Mouse (Mus musculus) erythroblast, embryonic 14.5 days (primary cell): ENCODE measurements around the gene Kdr.

ENCODE experiments used
- GATA1 ChIP-seq: IDR thresholded peaks from 2 replicates; pipeline ENCODE4 v1.6.1; 2012; ENCODE audit warnings: low read length, inconsistent platforms, mixed read lengths
- TAL1 ChIP-seq: IDR thresholded peaks from 3 replicates; pipeline ENCODE4 v1.6.1; 2012; ENCODE audit warnings: low read length, inconsistent platforms, mixed read lengths

- TF ChIP-seq GATA1 (no peak), TAL1 (no peak)
These were observed 39.0 kb downstream of the Kdr start for GRCm38 (mm10) chr5:75939144-75939732.
